Mouse (Mus musculus) hindbrain, embryonic 15.5 days (tissue): ENCODE measurements around the gene Tspear. TPM values are rescaled to one million over a fixed set of nuclear protein-coding genes. Genes with fewer than 3 reads are reported as not detected.
"Not testable (repeated sequence)": the region's sequence is repeated elsewhere in the genome, so short reads cannot be mapped to it uniquely, and the experiment has no call there.

Experiments
- ATAC-seq: fragments of 200-750 bp; cut with Nextera tagmentation; 2 replicates; pipeline ENCODE4 v1.8.0; 2017; ENCODE audit warnings: low read depth, moderate number of reproducible peaks, moderate TSS enrichment; ENCODE audit not compliant: low FRiP score
- H3K27ac ChIP-seq: fragments of 300-500 bp; sonication (generic); replicated peaks from 2 replicates; pipeline ENCODE4 v1.5.1; 2015; ENCODE audit warnings: mild to moderate bottlenecking, inconsistent platforms
- H3K27me3 ChIP-seq: fragments of 300-500 bp; sonication (generic); 2 replicates; pipeline ENCODE4 v1.6.1; 2015; ENCODE audit warnings: control low read depth, inconsistent platforms
- H3K36me3 ChIP-seq: fragments of 300-500 bp; sonication (generic); 2 replicates; pipeline ENCODE4 v1.6.1; 2015; ENCODE audit warnings: control low read depth, inconsistent platforms
- H3K4me1 ChIP-seq: fragments of 300-500 bp; sonication (generic); replicated peaks from 2 replicates; pipeline ENCODE4 v1.6.1; 2015; ENCODE audit warnings: control low read depth, inconsistent platforms
- H3K4me2 ChIP-seq: fragments of 300-500 bp; sonication (generic); 2 replicates; pipeline ENCODE4 v1.6.1; 2015; ENCODE audit warnings: moderate library complexity, mild to moderate bottlenecking, inconsistent platforms
- H3K4me3 ChIP-seq: fragments of 300-500 bp; sonication (generic); 2 replicates; pipeline ENCODE4 v1.5.1; 2015; ENCODE audit warnings: mild to moderate bottlenecking, inconsistent platforms
- H3K9ac ChIP-seq: fragments of 300-500 bp; sonication (generic); 2 replicates; pipeline ENCODE4 v1.6.1; 2015; ENCODE audit warnings: inconsistent platforms
- H3K9me3 ChIP-seq: fragments of 300-500 bp; sonication (generic); 2 replicates; pipeline ENCODE4 v1.6.1; 2016; ENCODE audit warnings: control low read depth, inconsistent platforms
- WGBS: fragments of 180-500 bp; shearing (Covaris S2); methylation state at CpG from one replicate; pipeline ENCODE4 v1.1.7; 2015; 5-methylcytosine and 5-hydroxymethylcytosine counted together
- polyA plus RNA-seq: library from polyadenylated mRNA; unstranded; fragments of >200 nt; fragmentation: Nextera tagmentation; extraction: Ambion mirVana; gene quantifications from 2 replicates; pipeline ENCODE4 v1.2.1, GENCODE M21; 2015

Gene Tspear
- polyA plus RNA-seq, 1 experiment from 2014 or later: 0.99 TPM

DNA sequence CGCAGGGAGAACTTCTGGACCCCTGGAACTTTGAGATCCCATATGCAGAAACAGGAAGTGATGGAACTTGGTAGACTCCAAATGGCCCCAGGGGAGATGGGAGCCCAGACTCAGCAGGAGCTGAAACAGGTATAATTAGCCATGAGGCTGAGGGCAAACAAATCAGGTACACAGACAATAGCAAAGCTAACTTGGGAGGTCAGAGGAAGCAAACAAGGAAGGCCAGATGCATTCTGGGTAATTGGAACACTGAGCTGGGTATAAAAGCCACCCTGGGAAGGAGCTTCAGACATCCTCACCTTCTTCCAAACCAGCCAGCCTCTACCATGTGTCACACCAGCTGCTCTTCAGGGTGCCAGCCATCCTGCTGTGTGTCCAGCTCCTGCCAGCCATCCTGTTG lies 33.9 kb downstream of the Tspear start, which contains the start of gene Krtap12-1:
Krtap12-1 (plus strand) TSS at position 301 of the 400 bp plus-strand sequence.
- 84% methylated on average over 1 of the region's 1 CpGs for WGBS
- not testable (repeated sequence) for ATAC-seq, H3K4me2 ChIP-seq

GRCm38 (mm10) chr10:77724855-77725254 lies 38.5 kb downstream of the Tspear start:
- no peaks in the 10 kb centered on the region for H3K4me1 ChIP-seq
- no peak overlapping the region for H3K27ac ChIP-seq
- no peaks in the 10 kb centered on the region for H3K36me3 ChIP-seq
- H3K9me3 ChIP-seq: no peaks in the 10 kb centered on the region
- H3K4me2 ChIP-seq: no peak overlapping the region
- H3K27me3 ChIP-seq: no peaks in the 10 kb centered on the region
- no peak overlapping the region for H3K4me3 ChIP-seq
- no peak for ATAC-seq
- no peak overlapping the region for H3K9ac ChIP-seq
- WGBS: 76% methylated on average over 8 of the region's 8 CpGs

More for the DNA sequence above, 33.9 kb downstream of the Tspear start, which contains the start of gene Krtap12-1:
- H3K4me3 ChIP-seq, H3K27ac ChIP-seq, H3K27me3 ChIP-seq, H3K4me1 ChIP-seq, H3K9ac ChIP-seq, H3K36me3 ChIP-seq, H3K9me3 ChIP-seq: not testable (repeated sequence)

DNA sequence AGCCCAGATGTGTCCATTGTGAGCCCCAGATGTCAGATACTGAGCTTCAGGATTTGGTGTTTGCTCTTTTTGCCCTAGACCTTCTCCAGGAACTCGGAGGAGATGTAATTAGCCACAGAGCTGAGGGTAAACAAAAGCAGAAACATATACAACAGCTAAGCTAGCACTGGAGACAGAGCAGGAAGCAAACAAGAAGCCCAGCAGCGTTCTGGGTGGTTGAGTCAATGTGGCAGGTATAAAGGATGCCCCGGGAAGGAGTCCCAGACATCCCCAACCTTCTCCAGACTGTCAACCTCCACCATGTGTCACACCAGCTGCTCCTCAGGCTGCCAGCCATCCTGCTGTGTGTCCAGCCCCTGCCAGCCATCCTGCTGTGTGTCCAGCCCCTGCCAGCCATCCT lies 39.8 kb downstream of the Tspear start, which contains the start of gene Gm10100:
Gm10100 (plus strand) TSS at position 301 of the 400 bp plus-strand sequence.
- no peak for ATAC-seq
- 36% methylated on average over 3 of the region's 3 CpGs for WGBS
- no peak within 1 kb of the TSS for H3K9ac ChIP-seq
- no peak within 1 kb of the TSS for H3K4me3 ChIP-seq
- H3K27me3 ChIP-seq: no peaks in the 10 kb centered on the region
- no peak within 1 kb of the TSS for H3K4me2 ChIP-seq
- no peaks in the 10 kb centered on the region for H3K4me1 ChIP-seq
- no peak within 1 kb of the TSS for H3K27ac ChIP-seq
- no peaks in the 10 kb centered on the region for H3K36me3 ChIP-seq
- no peaks in the 10 kb centered on the region for H3K9me3 ChIP-seq

DNA sequence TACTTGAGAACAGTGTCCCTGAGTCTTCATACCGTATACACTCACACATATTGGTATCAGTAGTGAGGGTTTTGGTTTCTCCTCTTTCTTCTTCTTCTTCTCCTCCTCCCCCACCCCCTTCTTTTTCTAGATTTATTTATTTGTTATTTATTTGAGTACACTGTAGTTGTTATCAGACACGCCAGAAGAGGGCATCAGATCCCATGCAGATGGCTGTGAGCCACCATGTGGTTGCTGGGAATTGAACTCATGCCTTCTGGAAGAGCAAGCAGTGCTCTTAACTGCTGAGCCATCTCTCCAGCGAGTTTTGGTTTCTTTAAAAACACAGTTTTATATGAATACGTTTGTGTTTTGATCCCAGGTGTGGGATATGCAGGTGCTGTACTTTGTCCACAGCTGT lies 41.9 kb downstream of the Tspear start:
- H3K27me3 ChIP-seq: no peaks in the 10 kb centered on the region
- no peak overlapping the region for H3K9ac ChIP-seq
- WGBS: 71% methylated on average over 4 of the region's 4 CpGs
- no peak overlapping the region for H3K27ac ChIP-seq
- no peaks in the 10 kb centered on the region for H3K9me3 ChIP-seq
- no peak overlapping the region for H3K4me2 ChIP-seq
- H3K4me1 ChIP-seq: no peaks in the 10 kb centered on the region
- no peak overlapping the region for H3K4me3 ChIP-seq
- no peak for ATAC-seq
- H3K36me3 ChIP-seq: no peaks in the 10 kb centered on the region

DNA sequence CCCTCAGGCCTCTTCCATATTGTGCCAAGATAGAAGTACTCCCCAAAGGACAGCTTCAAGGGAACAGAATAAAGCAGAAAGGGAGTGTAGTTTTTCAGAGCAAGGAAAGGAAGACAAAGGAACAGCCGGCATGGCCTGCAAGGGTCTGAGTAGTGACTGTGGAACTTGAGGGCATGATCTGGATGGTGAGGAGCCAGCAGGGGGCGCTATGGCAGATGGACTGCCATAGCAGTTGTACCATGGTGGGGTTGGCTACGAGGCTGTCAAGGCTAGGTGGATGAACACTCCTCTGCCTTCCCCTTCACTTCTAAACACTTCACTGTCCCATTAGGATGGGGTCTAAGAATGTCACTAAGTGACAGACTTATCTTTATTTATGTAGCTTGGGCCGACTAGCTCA lies 42.9 kb downstream of the Tspear start:
- H3K9ac ChIP-seq: no peak overlapping the region
- H3K4me3 ChIP-seq: no peak overlapping the region
- WGBS: 56% methylated on average over 4 of the region's 4 CpGs
- H3K4me1 ChIP-seq: no peaks in the 10 kb centered on the region
- no peaks in the 10 kb centered on the region for H3K27me3 ChIP-seq
- ATAC-seq: no peak
- H3K27ac ChIP-seq: no peak overlapping the region
- no peak overlapping the region for H3K4me2 ChIP-seq
- no peaks in the 10 kb centered on the region for H3K9me3 ChIP-seq
- no peaks in the 10 kb centered on the region for H3K36me3 ChIP-seq

- H3K4me3 ChIP-seq: no peak overlapping the region
- WGBS: 85% methylated on average over 1 of the region's 1 CpGs
- no peaks in the 10 kb centered on the region for H3K27me3 ChIP-seq
- H3K4me2 ChIP-seq: no peak overlapping the region
- no peak for ATAC-seq
- no peak overlapping the region for H3K27ac ChIP-seq
- no peaks in the 10 kb centered on the region for H3K36me3 ChIP-seq
- H3K9ac ChIP-seq: no peak overlapping the region
- no peaks in the 10 kb centered on the region for H3K9me3 ChIP-seq
- no peaks in the 10 kb centered on the region for H3K4me1 ChIP-seq
Observed at GRCm38 (mm10) chr10:77735928-77736327, 49.6 kb downstream of the Tspear start.

GRCm38 (mm10) chr10:77738929-77739328 lies 52.6 kb downstream of the Tspear start:
- no peak for ATAC-seq
- no peak overlapping the region for H3K9ac ChIP-seq
- H3K36me3 ChIP-seq: no peaks in the 10 kb centered on the region
- H3K27me3 ChIP-seq: no peaks in the 10 kb centered on the region
- no peak overlapping the region for H3K4me3 ChIP-seq
- H3K4me2 ChIP-seq: no peak overlapping the region
- no peaks in the 10 kb centered on the region for H3K9me3 ChIP-seq
- WGBS: 94% methylated on average over 4 of the region's 4 CpGs
- no peak overlapping the region for H3K27ac ChIP-seq
- H3K4me1 ChIP-seq: no peaks in the 10 kb centered on the region

DNA sequence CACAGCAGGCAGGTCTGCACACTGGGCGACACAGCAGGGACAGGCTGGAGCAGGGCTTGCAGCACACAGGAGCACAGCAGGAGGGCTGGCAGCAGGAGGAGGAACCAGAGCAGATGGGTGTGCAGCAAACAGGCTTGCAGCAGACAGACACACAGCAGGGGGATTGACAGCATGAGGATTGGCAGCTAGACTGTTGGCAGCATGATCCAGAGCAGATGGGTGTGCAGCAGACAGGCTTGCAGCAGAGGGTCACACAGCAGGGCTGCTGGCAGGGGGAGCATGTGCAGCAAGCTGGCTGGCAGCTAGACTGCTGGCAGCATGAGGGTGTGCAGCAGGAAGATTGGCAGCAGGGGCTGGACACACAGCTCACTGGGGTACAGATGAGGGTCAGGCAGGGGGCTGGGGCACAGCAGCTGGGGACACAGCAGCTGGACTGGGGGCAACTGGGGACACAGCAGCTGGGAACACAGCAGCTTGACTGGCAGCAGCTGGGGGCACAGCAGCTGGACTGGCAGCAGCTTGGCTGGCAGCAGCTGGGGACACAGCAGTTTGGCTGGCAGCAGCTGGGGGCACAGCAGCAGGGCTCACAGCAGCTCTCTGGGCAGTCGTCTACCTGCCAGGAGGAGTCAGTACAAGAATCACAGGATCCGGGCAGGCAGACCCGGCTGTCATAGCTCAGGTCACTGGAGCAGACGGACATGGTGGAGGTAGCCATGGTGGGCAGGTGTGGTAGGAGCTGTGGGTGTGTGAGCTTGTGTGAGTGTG lies 55.7 kb downstream of the Tspear start, which contains the start of gene Gm18596:
Gm18596 (minus strand) TSS at position 715 of the 765 bp plus-strand sequence.
- WGBS: 46% methylated on average over 5 of the region's 5 CpGs
- H3K27me3 ChIP-seq, H3K4me3 ChIP-seq: not testable (repeated sequence)

DNA sequence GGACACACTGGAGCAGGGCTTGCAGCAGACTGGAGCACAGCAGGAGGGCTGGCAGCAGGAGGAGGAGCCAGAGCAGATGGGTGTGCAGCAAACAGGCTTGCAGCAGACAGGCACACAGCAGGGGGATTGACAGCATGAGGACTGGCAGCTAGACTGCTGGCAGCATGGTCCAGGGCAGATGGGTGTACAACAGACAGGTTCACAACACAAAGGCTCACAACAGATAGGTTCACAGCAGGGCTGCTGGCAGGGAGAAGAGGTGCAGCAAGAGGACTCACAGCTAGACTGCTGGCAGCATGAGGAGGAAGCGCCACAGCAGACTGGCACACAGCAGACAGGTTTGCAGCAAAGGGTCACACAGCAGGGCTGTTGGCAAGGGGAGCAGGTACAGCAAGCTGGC lies 64.3 kb downstream of the Tspear start:
- WGBS: 59% methylated on average over 1 of the region's 1 CpGs
- not testable (repeated sequence) for H3K9ac ChIP-seq, H3K27me3 ChIP-seq, H3K27ac ChIP-seq, H3K9me3 ChIP-seq, H3K4me1 ChIP-seq, H3K4me3 ChIP-seq, H3K36me3 ChIP-seq, ATAC-seq, H3K4me2 ChIP-seq

More for the DNA sequence above, 55.7 kb downstream of the Tspear start, which contains the start of gene Gm18596:
- H3K9ac ChIP-seq, H3K27ac ChIP-seq, H3K9me3 ChIP-seq, H3K4me1 ChIP-seq, ATAC-seq, H3K36me3 ChIP-seq, H3K4me2 ChIP-seq: not testable (repeated sequence)

- not testable (repeated sequence) for H3K9me3 ChIP-seq, H3K27me3 ChIP-seq, ATAC-seq, H3K4me3 ChIP-seq, H3K27ac ChIP-seq, H3K36me3 ChIP-seq, H3K4me1 ChIP-seq, H3K4me2 ChIP-seq, H3K9ac ChIP-seq
- 67% methylated on average over 1 of the region's 1 CpGs for WGBS
Observed at GRCm38 (mm10) chr10:77751254-77751653, 64.9 kb downstream of the Tspear start, which contains the start of gene Gm9736. TSS of gene Gm9736 (minus strand) at chr10:77751354.

- not testable (repeated sequence) for H3K9ac ChIP-seq, H3K27ac ChIP-seq, H3K4me1 ChIP-seq, ATAC-seq, H3K27me3 ChIP-seq, H3K9me3 ChIP-seq, H3K36me3 ChIP-seq, H3K4me2 ChIP-seq, H3K4me3 ChIP-seq
- 61% methylated on average over 3 of the region's 3 CpGs for WGBS
Observed at GRCm38 (mm10) chr10:77752312-77752711, 65.9 kb downstream of the Tspear start.

DNA sequence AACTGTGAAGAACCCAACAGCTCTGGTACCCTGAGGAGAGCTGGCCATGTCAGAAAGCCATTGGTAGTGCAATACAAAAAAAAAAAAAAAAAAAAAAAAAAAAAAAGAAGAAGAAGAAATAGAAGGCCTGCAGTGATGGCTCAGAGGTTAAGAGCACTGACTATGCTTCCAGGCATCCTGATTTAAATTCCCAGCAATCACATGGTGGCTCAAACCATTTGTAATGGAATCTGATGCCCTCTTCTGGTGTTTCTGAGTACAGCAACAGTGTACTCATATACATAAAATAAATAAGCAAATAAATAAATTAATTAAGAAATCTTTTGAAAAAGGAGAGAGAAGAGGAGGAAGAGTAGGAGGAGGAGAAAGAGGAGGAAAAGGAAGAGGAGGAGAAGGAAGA lies 67.1 kb downstream of the Tspear start:
- Histone ChIP-seq H3K4me3 (no peak overlapping the region), H3K9ac (no peak overlapping the region), H3K4me2 (no peak overlapping the region), H3K27me3 (no peaks in the 10 kb centered on the region), H3K36me3 (no peaks in the 10 kb centered on the region), H3K27ac (no peak overlapping the region), H3K9me3 (no peaks in the 10 kb centered on the region), H3K4me1 (no peaks in the 10 kb centered on the region)
- ATAC-seq: no peak

GRCm38 (mm10) chr10:77759582-77759981 lies 73.2 kb downstream of the Tspear start, which contains the start of gene Gm3233:
TSS of gene Gm3233 (minus strand) at chr10:77759682.
- ATAC-seq, H3K4me2 ChIP-seq, H3K27me3 ChIP-seq, H3K36me3 ChIP-seq, H3K9ac ChIP-seq, H3K9me3 ChIP-seq, H3K4me1 ChIP-seq, H3K27ac ChIP-seq, H3K4me3 ChIP-seq: not testable (repeated sequence)
- 50% methylated on average over 1 of the region's 1 CpGs for WGBS
